Mouse (Mus musculus): Measurements from ENCODE around the gene Hip1r. TPM values are rescaled to one million over a fixed set of nuclear protein-coding genes. Genes with fewer than 3 reads are reported as not detected.

Gene Hip1r
- polyA plus RNA-seq, 1 experiment from 2014 or later, result 7.9 TPM

- no peaks in the 10 kb centered on the region for H3K27me3 ChIP-seq
- no peaks in the 10 kb centered on the region for H3K9me3 ChIP-seq
- H3K27ac ChIP-seq, result no peak overlapping the region
- peaks cover 24% of the 10 kb centered on the region for H3K36me3 ChIP-seq
- H3K4me2 ChIP-seq, result no peak overlapping the region
- no peak overlapping the region for H3K9ac ChIP-seq (replicated peaks)
- no peak for ATAC-seq (ENCODE audit: insufficient number of reproducible peaks, insufficient read depth, low FRiP score, low TSS enrichment, low read depth)
- 82% methylated on average over 19 of the region's 19 CpGs for WGBS
- H3K4me3 ChIP-seq (replicated peaks), result no peak overlapping the region
- H3K4me1 ChIP-seq (replicated peaks), result peaks cover 44% of the 10 kb centered on the region
These were observed 54.5 kb downstream of the Hip1r start for GRCm38 (mm10) chr5:124027702-124028470.

DNA sequence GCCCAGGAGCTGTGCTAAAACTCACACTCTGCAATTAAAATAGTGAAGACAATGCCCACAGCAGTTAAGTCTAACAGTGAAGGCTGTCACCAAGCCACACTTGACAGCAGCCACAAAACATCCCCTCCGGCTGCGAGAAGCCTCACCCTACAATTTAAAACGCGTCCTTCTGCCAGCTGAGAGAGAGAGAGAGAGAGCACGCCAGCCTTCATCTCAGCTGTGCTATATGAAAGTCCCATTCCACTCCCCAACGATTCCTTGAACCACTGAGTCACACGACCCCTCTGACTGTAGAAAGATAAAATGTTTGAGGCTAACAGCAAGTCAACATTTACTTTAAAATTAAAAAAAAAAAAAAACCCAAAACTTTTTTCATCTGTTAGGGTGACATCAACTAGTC, 55.3 kb downstream of the Hip1r start:
- WGBS, result 80% methylated on average over 7 of the region's 7 CpGs
- ATAC-seq (ENCODE audit: insufficient number of reproducible peaks, insufficient read depth, low FRiP score, low TSS enrichment, low read depth), result no peak
- H3K4me2 ChIP-seq, result no peak overlapping the region
- no peaks in the 10 kb centered on the region for H3K27me3 ChIP-seq
- H3K4me3 ChIP-seq (replicated peaks), result no peak overlapping the region
- H3K27ac ChIP-seq, result no peak overlapping the region
- peaks cover 42% of the 10 kb centered on the region for H3K4me1 ChIP-seq (replicated peaks)
- H3K9ac ChIP-seq (replicated peaks), result no peak overlapping the region
- peaks cover 24% of the 10 kb centered on the region for H3K36me3 ChIP-seq
- no peaks in the 10 kb centered on the region for H3K9me3 ChIP-seq

- H3K4me1 ChIP-seq (replicated peaks), result peaks cover 35% of the 10 kb centered on the region
- no peak overlapping the region for H3K9ac ChIP-seq (replicated peaks)
- no peak overlapping the region; the same call in 1 of the 2 replicates for H3K4me3 ChIP-seq (replicated peaks)
- H3K4me2 ChIP-seq, result no peak overlapping the region
- no peaks in the 10 kb centered on the region for H3K9me3 ChIP-seq
- H3K36me3 ChIP-seq, result peaks cover 24% of the 10 kb centered on the region
- no peaks in the 10 kb centered on the region for H3K27me3 ChIP-seq
- no peak for ATAC-seq (ENCODE audit: insufficient number of reproducible peaks, insufficient read depth, low FRiP score, low TSS enrichment, low read depth)
- 96% methylated on average over 19 of the region's 19 CpGs for WGBS
- no peak overlapping the region for H3K27ac ChIP-seq
These were observed 56.0 kb downstream of the Hip1r start for GRCm38 (mm10) chr5:124029220-124030035.

DNA sequence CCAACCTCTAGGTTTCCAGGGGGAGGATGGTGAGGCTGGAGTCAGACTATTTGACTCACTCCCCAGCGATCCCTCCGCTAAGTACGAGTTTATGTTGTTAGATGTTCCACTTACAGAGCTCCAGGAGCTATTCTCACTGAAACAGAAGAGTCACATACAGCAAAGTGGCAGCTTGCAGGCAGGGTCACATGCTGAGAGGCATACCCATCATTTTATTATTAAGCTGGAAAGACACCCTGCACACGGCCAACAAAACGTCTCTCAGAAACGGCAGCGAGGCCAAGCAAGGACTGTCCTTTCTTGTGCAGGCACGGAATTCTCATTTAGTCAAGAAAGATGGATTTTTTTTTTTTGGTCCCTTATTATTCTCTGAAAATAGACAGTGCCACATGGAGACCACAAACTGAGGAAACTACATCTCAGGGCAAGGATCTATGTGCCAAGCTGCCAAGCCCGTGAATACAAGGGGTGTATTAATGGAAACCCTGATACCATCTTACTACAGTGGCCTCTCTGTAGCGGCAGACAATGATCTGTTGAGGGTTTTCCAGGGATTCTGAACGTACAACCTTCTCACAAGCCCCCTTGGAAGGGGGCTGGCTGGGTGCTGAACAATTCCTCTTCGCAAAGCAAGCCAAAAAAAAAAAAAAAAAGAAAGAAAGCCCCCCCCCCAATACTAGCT, 57.1 kb downstream of the Hip1r start:
- ATAC-seq (ENCODE audit: insufficient number of reproducible peaks, insufficient read depth, low FRiP score, low TSS enrichment, low read depth), result no peak

GRCm38 (mm10) chr5:124031068-124031955, 57.9 kb downstream of the Hip1r start:
- Histone ChIP-seq H3K9me3 (no peaks in the 10 kb centered on the region), H3K27me3 (no peaks in the 10 kb centered on the region), H3K4me2 (peak overlapping the region; percentile 85), H3K4me1 (replicated peaks) (peaks cover 22% of the 10 kb centered on the region), H3K4me3 (replicated peaks) (peak overlapping the region; percentile 87), H3K27ac (peak overlapping the region; percentile 94), H3K9ac (replicated peaks) (peak overlapping the region; percentile 91), H3K36me3 (peaks cover 17% of the 10 kb centered on the region)
- ATAC-seq (ENCODE audit: insufficient number of reproducible peaks, insufficient read depth, low FRiP score, low TSS enrichment, low read depth), result 0 out of 2 replicates have a peak, but pooled peaks have one; percentile 11
- 1% methylated on average over 26 of the region's 26 CpGs for WGBS

More for the DNA sequence above, 57.1 kb downstream of the Hip1r start:
- H3K36me3 ChIP-seq, result peaks cover 24% of the 10 kb centered on the region
- H3K4me1 ChIP-seq (replicated peaks), result peaks cover 29% of the 10 kb centered on the region
- no peaks in the 10 kb centered on the region for H3K27me3 ChIP-seq
- H3K27ac ChIP-seq, result peak overlapping the region; percentile 94
- peak overlapping the region; percentile 87 for H3K4me3 ChIP-seq (replicated peaks)
- peak overlapping the region; percentile 91 for H3K9ac ChIP-seq (replicated peaks)
- H3K4me2 ChIP-seq, result peak overlapping the region; percentile 85
- no peaks in the 10 kb centered on the region for H3K9me3 ChIP-seq
- 66% methylated on average over 12 of the region's 12 CpGs for WGBS

GRCm38 (mm10) chr5:124032001-124032508, 58.6 kb downstream of the Hip1r start, which contains the start of gene Vps37b:
Gene Vps37b, minus strand, starts transcription at chr5:124032270.
- Histone ChIP-seq H3K27me3 (no peaks in the 10 kb centered on the region), H3K4me3 (replicated peaks) (peak within 1 kb of the TSS; percentile 87), H3K9me3 (no peaks in the 10 kb centered on the region), H3K4me1 (replicated peaks) (peaks cover 21% of the 10 kb centered on the region), H3K9ac (replicated peaks) (peak within 1 kb of the TSS; percentile 91), H3K4me2 (peak within 1 kb of the TSS; percentile 85), H3K27ac (peak within 1 kb of the TSS; percentile 94), H3K36me3 (peaks cover 11% of the 10 kb centered on the region)
- peak; percentile 65; the same call in 1 of the 2 replicates for ATAC-seq (ENCODE audit: insufficient number of reproducible peaks, insufficient read depth, low FRiP score, low TSS enrichment, low read depth)
- WGBS, result under 1% methylated on average over 52 of the region's 52 CpGs

DNA sequence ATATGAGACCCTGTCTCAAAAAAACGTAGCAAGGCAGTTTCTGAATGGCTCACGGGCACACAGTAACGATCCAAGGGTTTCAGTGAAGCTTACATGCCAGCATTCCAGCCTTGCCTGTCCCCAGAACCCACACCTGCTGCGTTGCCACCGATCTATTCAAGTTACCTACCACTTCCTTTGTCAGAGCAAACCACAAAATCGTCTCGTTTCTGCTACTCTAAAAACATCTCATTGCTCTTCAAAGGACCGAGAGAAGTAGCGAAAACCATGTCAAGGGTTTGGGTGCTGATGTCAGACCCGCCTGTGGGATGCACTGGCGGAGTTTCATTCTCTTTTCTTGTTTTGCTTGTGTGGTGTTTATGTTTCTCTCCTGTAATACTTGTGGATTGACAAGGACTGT, 61.0 kb downstream of the Hip1r start:
- Histone ChIP-seq H3K27me3 (no peaks in the 10 kb centered on the region), H3K9ac (replicated peaks) (no peak overlapping the region), H3K36me3 (no peaks in the 10 kb centered on the region; the same call in 1 of the 2 replicates), H3K4me1 (replicated peaks) (peaks cover 13% of the 10 kb centered on the region), H3K4me3 (replicated peaks) (no peak overlapping the region), H3K27ac (no peak overlapping the region), H3K4me2 (no peak overlapping the region), H3K9me3 (no peaks in the 10 kb centered on the region)
- WGBS, result 73% methylated on average over 11 of the region's 11 CpGs
- ATAC-seq (ENCODE audit: insufficient number of reproducible peaks, insufficient read depth, low FRiP score, low TSS enrichment, low read depth), result no peak

DNA sequence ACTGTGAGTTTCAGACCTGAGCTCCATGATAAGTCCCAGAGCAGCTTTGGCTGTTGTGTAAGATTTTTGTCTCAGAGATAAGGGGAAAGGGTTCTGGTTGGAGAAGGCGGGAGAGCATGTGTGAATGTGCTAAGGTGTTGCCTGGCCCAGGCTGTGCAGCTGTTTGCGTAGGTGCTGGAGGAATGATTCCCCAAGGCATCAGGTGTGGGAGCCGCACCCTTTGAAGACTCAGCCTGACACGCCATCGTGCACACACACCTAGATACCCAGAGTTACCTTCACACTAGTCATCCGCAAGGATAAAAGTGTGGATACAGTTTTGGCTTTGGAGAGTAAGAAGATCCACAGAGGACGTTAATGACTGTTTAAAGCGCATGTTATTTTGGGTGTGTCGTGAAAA, 62.0 kb downstream of the Hip1r start:
- H3K9ac ChIP-seq (replicated peaks), result no peak overlapping the region
- no peaks in the 10 kb centered on the region for H3K36me3 ChIP-seq
- WGBS, result 80% methylated on average over 9 of the region's 9 CpGs
- H3K4me2 ChIP-seq, result no peak overlapping the region
- no peak for ATAC-seq (ENCODE audit: insufficient number of reproducible peaks, insufficient read depth, low FRiP score, low TSS enrichment, low read depth)
- peaks cover 9% of the 10 kb centered on the region for H3K4me1 ChIP-seq (replicated peaks)
- H3K27me3 ChIP-seq, result no peaks in the 10 kb centered on the region
- H3K4me3 ChIP-seq (replicated peaks), result no peak overlapping the region
- no peaks in the 10 kb centered on the region for H3K9me3 ChIP-seq
- no peak overlapping the region for H3K27ac ChIP-seq

DNA sequence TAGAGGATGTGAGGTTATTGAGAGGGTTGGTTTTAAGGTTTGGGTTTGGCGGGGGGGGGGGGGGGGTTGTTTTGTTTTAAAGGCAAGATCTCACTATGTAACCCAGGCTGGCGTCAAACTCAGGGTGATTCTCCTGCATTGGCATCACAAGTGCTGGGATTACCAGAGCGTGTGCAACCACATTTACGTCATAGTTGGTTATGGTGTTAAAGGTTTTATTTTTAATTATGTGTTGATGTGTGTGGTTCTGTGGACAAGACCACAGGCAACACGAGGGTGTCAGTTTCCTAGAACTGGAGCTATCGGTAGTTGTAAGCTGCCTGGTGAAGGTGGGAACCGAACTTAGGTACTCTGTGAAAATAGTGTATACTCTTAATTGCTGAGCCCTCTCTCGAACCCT, 62.4 kb downstream of the Hip1r start:
- WGBS, result 76% methylated on average over 7 of the region's 8 CpGs
- no peaks in the 10 kb centered on the region for H3K27me3 ChIP-seq
- no peak overlapping the region for H3K4me2 ChIP-seq
- no peaks in the 10 kb centered on the region for H3K9me3 ChIP-seq
- H3K4me1 ChIP-seq (replicated peaks), result peaks cover 5% of the 10 kb centered on the region
- no peak overlapping the region for H3K9ac ChIP-seq (replicated peaks)
- no peak overlapping the region for H3K4me3 ChIP-seq (replicated peaks)
- H3K27ac ChIP-seq, result no peak overlapping the region
- no peaks in the 10 kb centered on the region for H3K36me3 ChIP-seq
- no peak for ATAC-seq (ENCODE audit: insufficient number of reproducible peaks, insufficient read depth, low FRiP score, low TSS enrichment, low read depth)

DNA sequence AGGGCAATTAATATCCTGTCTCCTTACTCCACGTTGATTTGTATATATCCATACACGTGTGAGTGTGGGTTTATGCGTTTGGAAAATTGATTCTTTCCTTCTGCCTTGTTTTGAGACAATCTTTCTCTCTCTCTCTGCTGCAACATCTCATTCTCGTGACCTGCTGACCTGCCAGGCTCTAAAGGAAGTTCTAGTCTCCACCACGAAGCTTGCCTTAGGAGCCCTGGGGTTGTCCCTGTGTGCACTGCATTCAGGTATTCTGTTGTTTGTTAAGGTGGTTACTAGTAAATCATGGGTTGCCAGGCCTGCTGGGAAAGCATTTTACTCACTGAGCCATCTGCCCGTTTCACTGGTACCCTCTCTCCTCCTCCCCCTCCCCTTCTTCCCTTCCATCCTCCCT, 62.9 kb downstream of the Hip1r start:
- Histone ChIP-seq H3K9me3 (no peaks in the 10 kb centered on the region), H3K36me3 (no peaks in the 10 kb centered on the region), H3K9ac (replicated peaks) (no peak overlapping the region), H3K27me3 (no peaks in the 10 kb centered on the region), H3K4me3 (replicated peaks) (no peak overlapping the region), H3K4me2 (no peak overlapping the region), H3K27ac (no peak overlapping the region), H3K4me1 (replicated peaks) (no peaks in the 10 kb centered on the region)
- 50% methylated on average over 6 of the region's 6 CpGs for WGBS
- ATAC-seq (ENCODE audit: insufficient number of reproducible peaks, insufficient read depth, low FRiP score, low TSS enrichment, low read depth), result no peak

Data from limb, embryonic 12.5 days (tissue).